Mouse (Mus musculus): ENCODE data around the gene Morn1. TPM values are rescaled to one million over a fixed set of nuclear protein-coding genes. Genes with fewer than 3 reads are reported as not detected.

The Morn1 gene
- polyA plus RNA-seq, 2 experiments = 4.7 to 7.9 TPM

- no peak for ATAC-seq (ENCODE audit: low FRiP score, low read depth)
- Histone ChIP-seq H3K27me3 (ENCODE audit: control insufficient read depth, insufficient read depth, low read length) (no peaks in the 10 kb centered on the region), H3K27ac (replicated peaks; ENCODE audit: low read depth, low read length) (0 out of 2 replicates have a peak overlapping the region, but pooled peaks have one; percentile 26), H3K4me3 (replicated peaks; ENCODE audit: low read length) (no peak overlapping the region), H3K36me3 (ENCODE audit: control insufficient read depth, insufficient read depth, low read length) (peaks cover 13% of the 10 kb centered on the region), H3K9ac (ENCODE audit: low read depth, low read length, severe bottlenecking) (no peak overlapping the region), H3K9me3 (ENCODE audit: control insufficient read depth, low read length) (no peaks in the 10 kb centered on the region), H3K4me1 (ENCODE audit: control insufficient read depth, insufficient read depth, low read length) (peaks cover 12% of the 10 kb centered on the region), H3K4me2 (replicated peaks; ENCODE audit: low read depth, low read length, severe bottlenecking) (no peak overlapping the region)
- no peak for TF ChIP-seq POLR2A (IDR thresholded peaks at IDR 0.05; ENCODE audit: borderline replicate concordance, extremely low read depth, insufficient read depth, insufficient read length)
- WGBS = 50% methylated on average over 2 of the region's 2 CpGs
- no peak for DNase-seq (ENCODE audit: low spot score)
Measured at GRCm38 (mm10) chr4:155064474-155064873, 21.9 kb upstream of the Morn1 start.

GRCm38 (mm10) chr4:155065970-155066833 lies 20.2 kb upstream of the Morn1 start:
- no peaks in the 10 kb centered on the region for H3K27me3 ChIP-seq (ENCODE audit: control insufficient read depth, insufficient read depth, low read length)
- 3% methylated on average over 15 of the region's 15 CpGs for WGBS
- peak overlapping the region; percentile 77 for H3K4me3 ChIP-seq (replicated peaks; ENCODE audit: low read length)
- peak overlapping the region; percentile 86 for H3K4me2 ChIP-seq (replicated peaks; ENCODE audit: low read depth, low read length, severe bottlenecking)
- H3K9ac ChIP-seq (ENCODE audit: low read depth, low read length, severe bottlenecking) = no peak overlapping the region
- no peak for TF ChIP-seq POLR2A (IDR thresholded peaks at IDR 0.05; ENCODE audit: borderline replicate concordance, extremely low read depth, insufficient read depth, insufficient read length)
- ATAC-seq (ENCODE audit: low FRiP score, low read depth) = peak; percentile 71
- H3K4me1 ChIP-seq (ENCODE audit: control insufficient read depth, insufficient read depth, low read length) = peaks cover 12% of the 10 kb centered on the region
- H3K27ac ChIP-seq (replicated peaks; ENCODE audit: low read depth, low read length) = peak overlapping the region; percentile 44
- DNase-seq (ENCODE audit: low spot score) = peak; percentile 99
- no peaks in the 10 kb centered on the region for H3K9me3 ChIP-seq (ENCODE audit: control insufficient read depth, low read length)
- H3K36me3 ChIP-seq (ENCODE audit: control insufficient read depth, insufficient read depth, low read length) = peaks cover 31% of the 10 kb centered on the region

GRCm38 (mm10) chr4:155066834-155067522 lies 19.4 kb upstream of the Morn1 start, which contains the start of gene Pex10:
Gene Pex10, plus strand, starts transcription at chr4:155067016.
- Histone ChIP-seq H3K9me3 (ENCODE audit: control insufficient read depth, low read length) (no peaks in the 10 kb centered on the region), H3K4me1 (ENCODE audit: control insufficient read depth, insufficient read depth, low read length) (peaks cover 12% of the 10 kb centered on the region), H3K36me3 (ENCODE audit: control insufficient read depth, insufficient read depth, low read length) (peaks cover 37% of the 10 kb centered on the region), H3K9ac (ENCODE audit: low read depth, low read length, severe bottlenecking) (peak within 1 kb of the TSS; percentile 72), H3K27ac (replicated peaks; ENCODE audit: low read depth, low read length) (peak within 1 kb of the TSS; percentile 71), H3K27me3 (ENCODE audit: control insufficient read depth, insufficient read depth, low read length) (no peaks in the 10 kb centered on the region), H3K4me2 (replicated peaks; ENCODE audit: low read depth, low read length, severe bottlenecking) (peak within 1 kb of the TSS; percentile 86), H3K4me3 (replicated peaks; ENCODE audit: low read length) (peak within 1 kb of the TSS; percentile 77)
- peak; percentile 45; the same call in 1 of the 2 replicates for TF ChIP-seq POLR2A (IDR thresholded peaks at IDR 0.05; ENCODE audit: borderline replicate concordance, extremely low read depth, insufficient read depth, insufficient read length)
- 1% methylated on average over 43 of the region's 48 CpGs for WGBS
- peak; percentile 94 for DNase-seq (ENCODE audit: low spot score)
- ATAC-seq (ENCODE audit: low FRiP score, low read depth) = peak; percentile 93

- Histone ChIP-seq H3K4me1 (ENCODE audit: control insufficient read depth, insufficient read depth, low read length) (peaks cover 12% of the 10 kb centered on the region), H3K4me3 (replicated peaks; ENCODE audit: low read length) (no peak overlapping the region), H3K4me2 (replicated peaks; ENCODE audit: low read depth, low read length, severe bottlenecking) (no peak overlapping the region; the same call in 1 of the 2 replicates), H3K27me3 (ENCODE audit: control insufficient read depth, insufficient read depth, low read length) (no peaks in the 10 kb centered on the region), H3K27ac (replicated peaks; ENCODE audit: low read depth, low read length) (no peak overlapping the region), H3K9ac (ENCODE audit: low read depth, low read length, severe bottlenecking) (no peak overlapping the region), H3K9me3 (ENCODE audit: control insufficient read depth, low read length) (no peaks in the 10 kb centered on the region), H3K36me3 (ENCODE audit: control insufficient read depth, insufficient read depth, low read length) (peaks cover 50% of the 10 kb centered on the region)
- TF ChIP-seq POLR2A (IDR thresholded peaks at IDR 0.05; ENCODE audit: borderline replicate concordance, extremely low read depth, insufficient read depth, insufficient read length) = no peak
- no peak for ATAC-seq (ENCODE audit: low FRiP score, low read depth)
- 94% methylated on average over 20 of the region's 20 CpGs for WGBS
- DNase-seq (ENCODE audit: low spot score) = no peak
Measured at GRCm38 (mm10) chr4:155068357-155068972, 17.9 kb upstream of the Morn1 start.

GRCm38 (mm10) chr4:155069191-155069590 lies 17.2 kb upstream of the Morn1 start:
- no peak overlapping the region for H3K4me3 ChIP-seq (replicated peaks; ENCODE audit: low read length)
- 84% methylated on average over 6 of the region's 6 CpGs for WGBS
- TF ChIP-seq POLR2A (IDR thresholded peaks at IDR 0.05; ENCODE audit: borderline replicate concordance, extremely low read depth, insufficient read depth, insufficient read length) = no peak
- H3K27me3 ChIP-seq (ENCODE audit: control insufficient read depth, insufficient read depth, low read length) = no peaks in the 10 kb centered on the region
- no peak for DNase-seq (ENCODE audit: low spot score)
- H3K9ac ChIP-seq (ENCODE audit: low read depth, low read length, severe bottlenecking) = no peak overlapping the region
- H3K4me1 ChIP-seq (ENCODE audit: control insufficient read depth, insufficient read depth, low read length) = peaks cover 12% of the 10 kb centered on the region
- H3K36me3 ChIP-seq (ENCODE audit: control insufficient read depth, insufficient read depth, low read length) = peaks cover 57% of the 10 kb centered on the region
- H3K9me3 ChIP-seq (ENCODE audit: control insufficient read depth, low read length) = no peaks in the 10 kb centered on the region
- H3K4me2 ChIP-seq (replicated peaks; ENCODE audit: low read depth, low read length, severe bottlenecking) = no peak overlapping the region
- no peak for ATAC-seq (ENCODE audit: low FRiP score, low read depth)
- H3K27ac ChIP-seq (replicated peaks; ENCODE audit: low read depth, low read length) = no peak overlapping the region
